Mouse (Mus musculus) hindbrain, embryonic 11.5 days (tissue): ENCODE measurements around the gene Calr. TPM values are rescaled to one million over a fixed set of nuclear protein-coding genes. Genes with fewer than 3 reads are reported as not detected.

Source experiments
- ATAC-seq: fragments of 200-750 bp; cut with Nextera tagmentation; 2 replicates; pipeline ENCODE4 v1.8.0; 2017; ENCODE audit warnings: mild to moderate bottlenecking, moderate TSS enrichment, moderate library complexity; ENCODE audit not compliant: low FRiP score
- DNase-seq: peaks from one replicate; pipeline ENCODE4 v3.0.0-alpha.2; 2015; ENCODE audit warnings: low spot score
- H3K27ac ChIP-seq: fragments of 300-500 bp; sonication (generic); 2 replicates; pipeline ENCODE4 v1.5.1; 2014; ENCODE audit warnings: mild to moderate bottlenecking, low read depth, low read length
- H3K27me3 ChIP-seq: fragments of 300-500 bp; sonication (generic); 2 replicates; pipeline ENCODE4 v1.6.1; 2014; ENCODE audit warnings: mild to moderate bottlenecking, low read length, moderate library complexity, mixed read lengths; ENCODE audit not compliant: control insufficient read depth, insufficient read depth
- H3K36me3 ChIP-seq: fragments of 300-500 bp; sonication (generic); 2 replicates; pipeline ENCODE4 v1.6.1; 2014; ENCODE audit warnings: mild to moderate bottlenecking, low read length, moderate library complexity, mixed read lengths; ENCODE audit not compliant: control insufficient read depth, insufficient read depth
- H3K4me1 ChIP-seq: fragments of 300-500 bp; sonication (generic); replicated peaks from 2 replicates; pipeline ENCODE4 v1.6.1; 2014; ENCODE audit warnings: low read length, mixed read lengths; ENCODE audit not compliant: control insufficient read depth, insufficient read depth
- H3K4me2 ChIP-seq: fragments of 300-500 bp; sonication (generic); replicated peaks from 2 replicates; pipeline ENCODE4 v1.6.1; 2014; ENCODE audit warnings: mild to moderate bottlenecking, low read depth, low read length
- H3K4me3 ChIP-seq: fragments of 300-500 bp; sonication (generic); 2 replicates; pipeline ENCODE4 v1.5.1; 2014; ENCODE audit warnings: low read depth, low read length
- H3K9ac ChIP-seq: fragments of 300-500 bp; sonication (generic); 2 replicates; pipeline ENCODE4 v1.6.1; 2014; ENCODE audit warnings: low read depth, low read length
- H3K9me3 ChIP-seq: fragments of 300-500 bp; sonication (generic); 2 replicates; pipeline ENCODE4 v1.6.1; 2016; ENCODE audit warnings: low read length; ENCODE audit not compliant: control insufficient read depth
- WGBS: fragments of 180-500 bp; shearing (Covaris S2); extraction: QIAGEN DNeasy Blood & Tissue Kit; methylation state at CpG from one replicate; pipeline ENCODE4 v1.1.7; 2014; 5-methylcytosine and 5-hydroxymethylcytosine counted together
- polyA plus RNA-seq: library from polyadenylated mRNA; unstranded; fragments of >200 nt; fragmentation: Nextera tagmentation; extraction: Ambion mirVana; gene quantifications from 2 replicates; pipeline ENCODE4 v1.2.1, GENCODE M21; 2014

Calr gene
- polyA plus RNA-seq, 1 experiment from 2014 or later, result 845 TPM

- Histone ChIP-seq H3K36me3 (no peaks in the 10 kb centered on the region), H3K27me3 (peaks cover 93% of the 10 kb centered on the region)
Measured at GRCm38 (mm10) chr8:84793134-84793533, 53.6 kb downstream of the Calr start.

GRCm38 (mm10) chr8:84792429-84792947, 54.2 kb downstream of the Calr start:
- DNase-seq (no peak), ATAC-seq (no peak)
- H3K4me1 ChIP-seq, result no peaks in the 10 kb centered on the region
- no peaks in the 10 kb centered on the region for H3K9me3 ChIP-seq
- H3K4me3 ChIP-seq, result no peak overlapping the region
- H3K27ac ChIP-seq, result no peak overlapping the region
- 74% methylated on average over 12 of the region's 12 CpGs for WGBS
- peaks cover 93% of the 10 kb centered on the region for H3K27me3 ChIP-seq
- H3K4me2 ChIP-seq, result no peak overlapping the region
- H3K36me3 ChIP-seq, result no peaks in the 10 kb centered on the region
- H3K9ac ChIP-seq, result no peak overlapping the region

More at GRCm38 (mm10) chr8:84793134-84793533, 53.6 kb downstream of the Calr start:
- Histone ChIP-seq H3K9ac (no peak overlapping the region), H3K4me3 (no peak overlapping the region), H3K27ac (no peak overlapping the region), H3K4me1 (no peaks in the 10 kb centered on the region), H3K4me2 (no peak overlapping the region), H3K9me3 (no peaks in the 10 kb centered on the region)
- no peak for DNase-seq
- 82% methylated on average over 9 of the region's 9 CpGs for WGBS
- no peak for ATAC-seq

Other genes starting within 250 kb of the Calr start
- gene Ier2, start 184.1 kb downstream of the Calr start, polyA plus RNA-seq, result 60.5 and 61.5 TPM in 2 replicates
- 47.9 and 51.1 TPM in 2 replicates for gene Trmt1, start 160.6 kb downstream of the Calr start, polyA plus RNA-seq
- 19.7 and 20.5 TPM in 2 replicates for gene Nacc1, start 159.1 kb downstream of the Calr start, polyA plus RNA-seq
- gene Lyl1, start 145.5 kb downstream of the Calr start, polyA plus RNA-seq, result 5.3 and 5.4 TPM in 2 replicates
- gene G430095P16Rik, start 123.9 kb downstream of the Calr start, polyA plus RNA-seq, result 2.3 and 2.9 TPM in 2 replicates
- gene Nfix, start 46.6 kb downstream of the Calr start, polyA plus RNA-seq, result 2.4 and 3.0 TPM in 2 replicates
- gene Dand5, start 24.1 kb downstream of the Calr start, polyA plus RNA-seq, result 6.2 and 7.1 TPM in 2 replicates
- gene Gadd45gip1, start 15.4 kb downstream of the Calr start, polyA plus RNA-seq, result 36.0 and 37.2 TPM in 2 replicates
- 88.6 and 91.3 TPM in 2 replicates for gene Rad23a, start 6.3 kb downstream of the Calr start, polyA plus RNA-seq
- 89.6 and 91.4 TPM in 2 replicates for gene Farsa, start 10.1 kb upstream of the Calr start, polyA plus RNA-seq
- gene Syce2, start 25.2 kb upstream of the Calr start, polyA plus RNA-seq, result 51.1 and 57.8 TPM in 2 replicates
- gene Gcdh, start 47.0 kb upstream of the Calr start, polyA plus RNA-seq, result 29.2 and 30.5 TPM in 2 replicates
- gene Klf1, start 55.0 kb upstream of the Calr start, polyA plus RNA-seq, result 12.0 and 14.8 TPM in 2 replicates
- gene Dnase2a, start 61.6 kb upstream of the Calr start, polyA plus RNA-seq, result 5.8 and 6.4 TPM in 2 replicates
- gene Mast1, start 90.4 kb upstream of the Calr start, polyA plus RNA-seq, result 10.2 and 11.4 TPM in 2 replicates
- gene Rtbdn, start 100.1 kb upstream of the Calr start, polyA plus RNA-seq, result 0.14 TPM in 1 of 2 replicates, not detected in the other
- not detected in 2 replicates for gene Gm49661, start 122.5 kb upstream of the Calr start, polyA plus RNA-seq
- 1,367 and 1,409 TPM in 2 replicates for gene Prdx2, start 122.7 kb upstream of the Calr start, polyA plus RNA-seq
- 98.5 and 104 TPM in 2 replicates for gene Rnaseh2a, start 122.8 kb upstream of the Calr start, polyA plus RNA-seq
- 6.2 and 6.4 TPM in 2 replicates for gene Junb, start 131.8 kb upstream of the Calr start, polyA plus RNA-seq
- gene Hook2, start 143.7 kb upstream of the Calr start, polyA plus RNA-seq, result 9.5 and 10.3 TPM in 2 replicates
- not detected in 2 replicates for gene Best2, start 167.6 kb upstream of the Calr start, polyA plus RNA-seq
- 134 TPM in 2 replicates for gene Asna1, start 178.3 kb upstream of the Calr start, polyA plus RNA-seq
- gene Trir, start 179.9 kb upstream of the Calr start, polyA plus RNA-seq, result 180 and 186 TPM in 2 replicates
- 18.8 and 24.6 TPM in 2 replicates for gene Tnpo2, start 190.0 kb upstream of the Calr start, polyA plus RNA-seq
- 27.2 and 27.4 TPM in 2 replicates for gene Fbxw9, start 213.1 kb upstream of the Calr start, polyA plus RNA-seq
- gene Gm5741, start 221.0 kb upstream of the Calr start, polyA plus RNA-seq, result not detected in 2 replicates
- gene Dhps, start 224.8 kb upstream of the Calr start, polyA plus RNA-seq, result 66.4 and 67.8 TPM in 2 replicates
- gene Wdr83os, start 233.8 kb upstream of the Calr start, polyA plus RNA-seq, result 116 and 123 TPM in 2 replicates
- 52.6 and 55.9 TPM in 2 replicates for gene Wdr83, start 234.4 kb upstream of the Calr start, polyA plus RNA-seq
- 16.7 and 16.9 TPM in 2 replicates for gene Man2b1, start 236.3 kb upstream of the Calr start, polyA plus RNA-seq